Mouse (Mus musculus) cortical plate, adult 2 months (tissue): ENCODE results near the gene Dclk1. TPM values are rescaled to one million over a fixed set of nuclear protein-coding genes. Genes with fewer than 3 reads are reported as not detected.
A peak's percentile ranks its signal among the peaks of the same experiment; 100 is the strongest.

ENCODE experiments used
- H3K27ac ChIP-seq: fragments of 200-500 bp; 2 replicates; pipeline ENCODE4 v1.5.1; 2012; ENCODE audit warnings: low read length, control low read depth, inconsistent platforms; ENCODE audit not compliant: insufficient read depth
- H3K4me1 ChIP-seq: fragments of 200-500 bp; 2 replicates; pipeline ENCODE4 v1.6.1; 2011; ENCODE audit warnings: low read length; ENCODE audit not compliant: control insufficient read depth, insufficient read depth
- H3K4me3 ChIP-seq: fragments of 200-500 bp; 2 replicates; pipeline ENCODE4 v1.5.1; 2011; ENCODE audit warnings: mild to moderate bottlenecking, low read length, control low read depth; ENCODE audit not compliant: insufficient read depth
- CTCF ChIP-seq: fragments of 200-500 bp; IDR thresholded peaks from 2 replicates; pipeline ENCODE4 v1.5.1; 2011; ENCODE audit warnings: mild to moderate bottlenecking, control low read depth, low read length; ENCODE audit not compliant: insufficient read depth; ENCODE audit errors: extremely low read depth
- POLR2A ChIP-seq: fragments of 200-500 bp; IDR thresholded peaks from 2 replicates; pipeline ENCODE4 v1.6.1; 2011; ENCODE audit warnings: mild to moderate bottlenecking, low read length, control low read depth; ENCODE audit not compliant: insufficient read depth; ENCODE audit errors: extremely low read depth
- polyA plus RNA-seq: library from polyadenylated mRNA; depleted of rRNA; stranded (reverse); fragments of >200 nt; gene quantifications from 2 replicates; pipeline ENCODE4 v1.2.3, GENCODE M21; 2012

Gene Dclk1
- polyA plus RNA-seq, 1 experiment = 333 TPM

- H3K4me3 ChIP-seq = no peak overlapping the region
- TF ChIP-seq POLR2A (no peak), CTCF (no peak)
- peaks cover 29% of the 10 kb centered on the region for H3K4me1 ChIP-seq
- no peak overlapping the region for H3K27ac ChIP-seq
These were observed 34.7 kb downstream of the Dclk1 start for GRCm38 (mm10) chr3:55276851-55277250.

GRCm38 (mm10) chr3:55277829-55278228, 35.7 kb downstream of the Dclk1 start:
- Histone ChIP-seq H3K27ac (peak overlapping the region; percentile 54; the same call in 1 of the 2 replicates), H3K4me1 (peaks cover 28% of the 10 kb centered on the region), H3K4me3 (no peak overlapping the region)
- TF ChIP-seq POLR2A (no peak), CTCF (no peak)

GRCm38 (mm10) chr3:55279923-55280322, 37.8 kb downstream of the Dclk1 start:
- TF ChIP-seq POLR2A (no peak), CTCF (no peak)
- Histone ChIP-seq H3K4me1 (peaks cover 28% of the 10 kb centered on the region), H3K27ac (peak overlapping the region; percentile 54), H3K4me3 (no peak overlapping the region)

- peaks cover 31% of the 10 kb centered on the region for H3K4me1 ChIP-seq
- peak overlapping the region; percentile 64 for H3K27ac ChIP-seq
- TF ChIP-seq CTCF (no peak), POLR2A (no peak)
- no peak overlapping the region for H3K4me3 ChIP-seq
These were observed 38.3 kb downstream of the Dclk1 start for GRCm38 (mm10) chr3:55280471-55280870.

GRCm38 (mm10) chr3:55284215-55284614, 42.1 kb downstream of the Dclk1 start:
- H3K4me3 ChIP-seq = no peak overlapping the region
- peaks cover 21% of the 10 kb centered on the region for H3K4me1 ChIP-seq
- 0 out of 2 replicates have a peak overlapping the region, but pooled peaks have one; percentile 71 for H3K27ac ChIP-seq
- TF ChIP-seq CTCF (no peak), POLR2A (no peak)

GRCm38 (mm10) chr3:55288726-55289125, 46.6 kb downstream of the Dclk1 start:
- Histone ChIP-seq H3K4me1 (peaks cover 8% of the 10 kb centered on the region), H3K4me3 (no peak overlapping the region), H3K27ac (no peak overlapping the region)
- TF ChIP-seq CTCF (no peak), POLR2A (no peak)

GRCm38 (mm10) chr3:55291964-55292363, 49.8 kb downstream of the Dclk1 start:
- TF ChIP-seq CTCF = no peak
- TF ChIP-seq POLR2A = no peak
- Histone ChIP-seq H3K4me1 (peaks cover 4% of the 10 kb centered on the region), H3K4me3 (no peak overlapping the region), H3K27ac (no peak overlapping the region)

- no peak overlapping the region for H3K4me3 ChIP-seq
- H3K4me1 ChIP-seq = peaks cover 4% of the 10 kb centered on the region
- no peak overlapping the region for H3K27ac ChIP-seq
- TF ChIP-seq POLR2A (no peak), CTCF (no peak)
These were observed 50.7 kb downstream of the Dclk1 start for GRCm38 (mm10) chr3:55292783-55293430.

- no peak for TF ChIP-seq CTCF
- no peak for TF ChIP-seq POLR2A
- Histone ChIP-seq H3K4me3 (no peak overlapping the region), H3K27ac (no peak overlapping the region), H3K4me1 (peaks cover 8% of the 10 kb centered on the region; the same call in 1 of the 2 replicates)
These were observed 63.5 kb downstream of the Dclk1 start for GRCm38 (mm10) chr3:55305653-55306052.

- no peak overlapping the region for H3K27ac ChIP-seq
- TF ChIP-seq CTCF (no peak), POLR2A (no peak)
- H3K4me1 ChIP-seq = peaks cover 8% of the 10 kb centered on the region; the same call in 1 of the 2 replicates
- no peak overlapping the region for H3K4me3 ChIP-seq
These were observed 65.5 kb downstream of the Dclk1 start for GRCm38 (mm10) chr3:55307553-55308177.

- TF ChIP-seq CTCF = no peak
- no peak for TF ChIP-seq POLR2A
- Histone ChIP-seq H3K4me1 (peaks cover 12% of the 10 kb centered on the region), H3K27ac (no peak overlapping the region), H3K4me3 (no peak overlapping the region)
These were observed 67.8 kb downstream of the Dclk1 start for GRCm38 (mm10) chr3:55309961-55310360.
